ENCODE assay signal across 9 mouse cellular contexts in genomic region chr2:72235361-72235901, GRCm38 (mm10). TPM values are rescaled to one million over a fixed set of nuclear protein-coding genes. Genes with fewer than 3 reads are reported as not detected.
A peak's percentile ranks its signal among the peaks of the same experiment; 100 is the strongest.
DNase-seq lines count a peak whose midpoint lies in the region; ATAC-seq and TF ChIP-seq lines count a peak whose summit lies in the region.
"Had no signal": no experiment of that assay in that cellular context is flagged by ENCODE, and none has a peak within 500 bp of the region (broad histone marks: within the 10 kb centered on the region; RNA-seq: fewer than 3 reads in every experiment).

No protein-coding gene starts in this region.

- H3K4me1 ChIP-seq in lung, embryonic 14.5 days (ENCODE audit: insufficient read depth) = 0 out of 2 replicates have a peak, but pooled peaks cover 3% of the 10 kb centered on the region
- H3K4me1 ChIP-seq in embryonic facial prominence, embryonic 13.5 days = peaks cover 39% of the 10 kb centered on the region
- peaks cover 28% of the 10 kb centered on the region for H3K4me1 ChIP-seq in heart, embryonic 16.5 days (ENCODE audit: control insufficient read depth, insufficient read depth, low read length)
- H3K4me1 ChIP-seq in olfactory bulb, adult 2 months (ENCODE audit: control insufficient read depth, insufficient read depth, low read length) = peaks cover 25% of the 10 kb centered on the region

- ATAC-seq in lung, embryonic 14.5 days (ENCODE audit: insufficient read depth) = no peak
- ATAC-seq in embryonic facial prominence, embryonic 13.5 days (ENCODE audit: insufficient number of reproducible peaks, insufficient read depth, low FRiP score, low TSS enrichment, low read depth) = no peak
- peak; percentile 86 for ATAC-seq in heart, embryonic 16.5 days (replicated peaks; ENCODE audit: extremely low read depth, insufficient read depth, low FRiP score)
- ATAC-seq: Patski had no signal

- TF ChIP-seq POLR2A in olfactory bulb, adult 2 months (IDR thresholded peaks at IDR 0.05; ENCODE audit: insufficient read depth, low read depth, low read length) = no peak

- no peak overlapping the region for H3K4me3 ChIP-seq in lung, embryonic 14.5 days (ENCODE audit: low read depth, low read length)
- H3K4me3 ChIP-seq in embryonic facial prominence, embryonic 13.5 days = no peak overlapping the region
- H3K4me3 ChIP-seq in heart, embryonic 16.5 days (ENCODE audit: low read length) = peak overlapping the region; percentile 25
- no peak overlapping the region for H3K4me3 ChIP-seq in olfactory bulb, adult 2 months (ENCODE audit: insufficient read depth, low read depth, low read length)

- H3K27ac ChIP-seq in lung, embryonic 14.5 days (ENCODE audit: low read depth) = peak overlapping the region; percentile 62
- H3K27ac ChIP-seq in embryonic facial prominence, embryonic 13.5 days = peak overlapping the region; percentile 87
- peak overlapping the region; percentile 99 for H3K27ac ChIP-seq in heart, embryonic 16.5 days (ENCODE audit: low read length)
- H3K27ac ChIP-seq in olfactory bulb, adult 2 months (ENCODE audit: insufficient read depth, low read depth, low read length) = peak overlapping the region; percentile 77

- no peak overlapping the region for H3K9ac ChIP-seq in lung, embryonic 14.5 days
- H3K9ac ChIP-seq in embryonic facial prominence, embryonic 13.5 days = peak overlapping the region; percentile 49; the same call in 1 of the 2 replicates
- peak overlapping the region; percentile 75 for H3K9ac ChIP-seq in heart, embryonic 16.5 days (ENCODE audit: low read length)

- DNase-seq in lung, embryonic 14.5 days = peak; percentile 57
- DNase-seq in lung, postnatal 36 days = no peak
- no peak for DNase-seq in ovary, postnatal 36 days (ENCODE audit: low spot score)
- no peak for DNase-seq in adrenal gland, postnatal 14 days
- no peak for DNase-seq in spleen, adult 12 weeks (ENCODE audit: low spot score)

- H3K27me3 ChIP-seq in lung, embryonic 14.5 days (ENCODE audit: insufficient read depth, low read length) = no peaks in the 10 kb centered on the region
- no peaks in the 10 kb centered on the region for H3K27me3 ChIP-seq in embryonic facial prominence, embryonic 13.5 days
- H3K27me3 ChIP-seq in heart, embryonic 16.5 days (ENCODE audit: control insufficient read depth, insufficient read depth, low read length) = no peaks in the 10 kb centered on the region
- H3K27me3 ChIP-seq: Patski had no signal

- 35% methylated on average over 12 of the region's 12 CpGs for WGBS in lung, embryonic 14.5 days
- 44% methylated on average over 12 of the region's 12 CpGs for WGBS in embryonic facial prominence, embryonic 13.5 days
- 19% methylated on average over 12 of the region's 12 CpGs for WGBS in heart, embryonic 16.5 days
- 15% methylated on average over 12 of the region's 12 CpGs for WGBS in olfactory bulb, adult 2 months

- TF ChIP-seq CTCF in lung, embryonic 14.5 days (IDR thresholded peaks at IDR 0.05; ENCODE audit: low read depth) = no peak
- TF ChIP-seq CTCF in olfactory bulb, adult 2 months (IDR thresholded peaks at IDR 0.05; ENCODE audit: insufficient read depth, low read depth, low read length) = no peak

- H3K36me3 ChIP-seq in lung, embryonic 14.5 days (ENCODE audit: insufficient read depth) = no peaks in the 10 kb centered on the region
- H3K36me3 ChIP-seq in embryonic facial prominence, embryonic 13.5 days = no peaks in the 10 kb centered on the region
- no peaks in the 10 kb centered on the region for H3K36me3 ChIP-seq in heart, embryonic 16.5 days (ENCODE audit: control insufficient read depth, insufficient read depth)

- H3K4me2 ChIP-seq in lung, embryonic 14.5 days = peak overlapping the region; percentile 6; the same call in 1 of the 2 replicates
- H3K4me2 ChIP-seq in embryonic facial prominence, embryonic 13.5 days = peak overlapping the region; percentile 26; the same call in 1 of the 2 replicates
- peak overlapping the region; percentile 58 for H3K4me2 ChIP-seq in heart, embryonic 16.5 days (ENCODE audit: low read depth, low read length)

- no peaks in the 10 kb centered on the region for H3K9me3 ChIP-seq in lung, embryonic 14.5 days (ENCODE audit: low read depth, low read length)
- no peaks in the 10 kb centered on the region for H3K9me3 ChIP-seq in embryonic facial prominence, embryonic 13.5 days
- H3K9me3 ChIP-seq in heart, embryonic 16.5 days (replicated peaks; ENCODE audit: control insufficient read depth, low read length) = no peaks in the 10 kb centered on the region

RNA-seq across cellular contexts. Expression of gene Map3k20, which starts 50.0 kb away (rescaled TPM):
- polyA plus RNA-seq in lung, embryonic 14.5 days (2014; fragmentation: Nextera tagmentation; extraction: Ambion mirVana) = 36.4 and 37.5 TPM in 2 replicates
- polyA plus RNA-seq in embryonic facial prominence, embryonic 13.5 days (2015; fragmentation: Nextera tagmentation; extraction: Ambion mirVana) = 17.6 and 19.7 TPM in 2 replicates
- 46.4 and 49.4 TPM in 2 replicates for polyA plus RNA-seq in heart, embryonic 16.5 days (2015; fragmentation: Nextera tagmentation; extraction: Ambion mirVana)
- polyA plus RNA-seq in olfactory bulb, adult 2 months (2012; ENCODE audit: insufficient read depth, insufficient read length, low replicate concordance, missing spikeins) = 45.5 TPM in 1 of 2 replicates, not detected in the other
- 33.5 and 36.1 TPM in 2 replicates for total RNA-seq in adrenal gland, postnatal 14 days (2021)

Comparison
In these comparisons a context has a peak if more than half of its experiments do, and no peak if none do; other contexts are left out.
1. H3K4me2 ChIP-seq: peak in every context shown above with its lines; median percentile 58 in heart, embryonic 16.5 days; 26 in embryonic facial prominence, embryonic 13.5 days; 6 in lung, embryonic 14.5 days.